Mouse (Mus musculus) heart, postnatal 0 days (tissue): ENCODE results near the gene Sinhcaf. TPM values are rescaled to one million over a fixed set of nuclear protein-coding genes. Genes with fewer than 3 reads are reported as not detected.

Source experiments
- ATAC-seq: fragments of 200-750 bp; cut with Nextera tagmentation; 2 replicates; pipeline ENCODE4 v1.8.0; 2017; ENCODE audit warnings: low read depth, moderate number of reproducible peaks, moderate library complexity; ENCODE audit not compliant: insufficient read depth
- DNase-seq: peaks from one replicate; pipeline ENCODE4 v3.0.0-alpha.2; 2016; ENCODE audit warnings: low spot score
- H3K27ac ChIP-seq: fragments of 300-500 bp; sonication (generic); 2 replicates; pipeline ENCODE4 v1.5.1; 2014; ENCODE audit warnings: low read depth, mild to moderate bottlenecking
- H3K27me3 ChIP-seq: fragments of 300-500 bp; sonication (generic); 2 replicates; pipeline ENCODE4 v1.6.1; 2014; ENCODE audit warnings: low read length, mixed read lengths; ENCODE audit not compliant: control insufficient read depth, insufficient read depth
- H3K36me3 ChIP-seq: fragments of 300-500 bp; sonication (generic); replicated peaks from 2 replicates; pipeline ENCODE4 v1.6.1; 2014; ENCODE audit warnings: low read length, mixed read lengths; ENCODE audit not compliant: control insufficient read depth, insufficient read depth
- H3K4me1 ChIP-seq: fragments of 300-500 bp; sonication (generic); 2 replicates; pipeline ENCODE4 v1.6.1; 2014; ENCODE audit warnings: antibody characterized with exemption; ENCODE audit not compliant: control insufficient read depth, insufficient read depth
- H3K4me2 ChIP-seq: fragments of 300-500 bp; sonication (generic); 2 replicates; pipeline ENCODE4 v1.6.1; 2014; ENCODE audit warnings: low read depth, mild to moderate bottlenecking, low read length, moderate library complexity
- H3K4me3 ChIP-seq: fragments of 300-500 bp; sonication (generic); 2 replicates; pipeline ENCODE4 v1.5.1; 2014; ENCODE audit warnings: low read depth, low read length
- H3K9ac ChIP-seq: fragments of 300-500 bp; sonication (generic); replicated peaks from 2 replicates; pipeline ENCODE4 v1.6.1; 2014; ENCODE audit warnings: low read depth, low read length, mixed read lengths
- H3K9me3 ChIP-seq: fragments of 300-500 bp; sonication (generic); replicated peaks from 2 replicates; pipeline ENCODE4 v1.6.1; 2016; ENCODE audit warnings: low read length; ENCODE audit not compliant: control insufficient read depth
- CTCF ChIP-seq: IDR thresholded peaks from 2 replicates; pipeline ENCODE4 v1.5.1; 2016; ENCODE audit warnings: antibody characterized with exemption, control low read depth, low read depth
- EP300 ChIP-seq: IDR thresholded peaks from 2 replicates; pipeline ENCODE4 v1.6.1; 2016; ENCODE audit warnings: antibody characterized with exemption, low read depth
- WGBS: fragments of 180-500 bp; shearing (Covaris S2); extraction: QIAGEN DNeasy Blood & Tissue Kit; methylation state at CpG from one replicate; pipeline ENCODE4 v1.1.7; 2014; 5-methylcytosine and 5-hydroxymethylcytosine counted together
- polyA plus RNA-seq: library from polyadenylated mRNA; unstranded; fragments of >200 nt; fragmentation: Nextera tagmentation; extraction: Ambion mirVana; gene quantifications from 2 replicates; pipeline ENCODE4 v1.2.1, GENCODE M21; 2015
- total RNA-seq: library from RNA; depleted of rRNA; stranded (reverse); fragments of >200 nt; gene quantifications from 2 replicates; pipeline ENCODE4 v1.2.3, GENCODE M21; 2014; ENCODE audit warnings: low replicate concordance; rRNA removed

Sinhcaf gene
- total and polyA plus RNA-seq, 2 experiments from 2014 or later, result 9.4 to 20.5 TPM

- TF ChIP-seq CTCF, result no peak
- TF ChIP-seq EP300, result no peak
- ATAC-seq (no peak), DNase-seq (no peak)
- Histone ChIP-seq H3K9me3 (no peaks in the 10 kb centered on the region), H3K4me2 (no peak overlapping the region), H3K4me3 (no peak overlapping the region), H3K27ac (no peak overlapping the region), H3K36me3 (0 out of 2 replicates have a peak, but pooled peaks cover 3% of the 10 kb centered on the region), H3K4me1 (no peaks in the 10 kb centered on the region), H3K9ac (no peak overlapping the region), H3K27me3 (no peaks in the 10 kb centered on the region)
- 96% methylated on average over 1 of the region's 1 CpGs for WGBS
Measured at GRCm38 (mm10) chr6:148873911-148874310, 72.4 kb downstream of the Sinhcaf start.

Other genes starting within 250 kb of the Sinhcaf start
- gene Ipo8, start 115.0 kb downstream of the Sinhcaf start, total RNA-seq, result 17.6 and 19.3 TPM in 2 replicates
- 9.7 and 10.9 TPM in 2 replicates for gene Ipo8, start 115.0 kb downstream of the Sinhcaf start, polyA plus RNA-seq
- gene Caprin2, start 50.2 kb downstream of the Sinhcaf start, total RNA-seq, result 5.8 and 7.6 TPM in 2 replicates
- 5.7 and 6.2 TPM in 2 replicates for gene Caprin2, start 50.2 kb downstream of the Sinhcaf start, polyA plus RNA-seq
- gene Dennd5b, start 155.2 kb upstream of the Sinhcaf start, total RNA-seq, result 25.5 and 29.1 TPM in 2 replicates
- 5.4 and 5.6 TPM in 2 replicates for gene Dennd5b, start 155.2 kb upstream of the Sinhcaf start, polyA plus RNA-seq
- not detected in 2 replicates for gene Gm10203, start 183.7 kb upstream of the Sinhcaf start, total RNA-seq
- gene Gm10203, start 183.7 kb upstream of the Sinhcaf start, polyA plus RNA-seq, result not detected in 2 replicates
- gene Etfbkmt, start 193.4 kb upstream of the Sinhcaf start, total RNA-seq, result 21.8 and 31.7 TPM in 2 replicates
- 19.9 and 22.4 TPM in 2 replicates for gene Etfbkmt, start 193.4 kb upstream of the Sinhcaf start, polyA plus RNA-seq
- gene Amn1, start 242.2 kb upstream of the Sinhcaf start, total RNA-seq, result 21.3 and 39.8 TPM in 2 replicates
- 23.8 and 29.9 TPM in 2 replicates for gene Amn1, start 242.2 kb upstream of the Sinhcaf start, polyA plus RNA-seq